Mouse (Mus musculus) adrenal gland, adult 18-20 months (tissue): ENCODE data around the gene Olfr1371. TPM values are rescaled to one million over a fixed set of nuclear protein-coding genes. Genes with fewer than 3 reads are reported as not detected.
"Not testable (repeated sequence)": the region's sequence is repeated elsewhere in the genome, so short reads cannot be mapped to it uniquely, and the experiment has no call there.

Experiments
- DNase-seq, 2 experiments: peaks; one replicate each; pipeline ENCODE4 v3.0.0; 2021 to 2022; ENCODE audit warnings: low spot score in 2 of 2
- total RNA-seq, 2 experiments: library from RNA; stranded (reverse); gene quantifications; 1 replicate in 1 of 2; 2 replicates in 1 of 2; pipeline ENCODE4 v1.2.3; 2021

Gene Olfr1371
- total RNA-seq, 2 experiments from 2014 or later = not detected

- DNase-seq = no peak
These were observed 13.3 kb upstream of the Olfr1371 start for GRCm38 (mm10) chr11:52227053-52227452.

GRCm38 (mm10) chr11:52225986-52226599 is 12.3 kb upstream of the Olfr1371 start:
- DNase-seq = no peak

GRCm38 (mm10) chr11:52223968-52224682 is 10.3 kb upstream of the Olfr1371 start:
- DNase-seq = no peak

- DNase-seq = no peak
These were observed 9.1 kb upstream of the Olfr1371 start for GRCm38 (mm10) chr11:52222891-52223290.

- not testable (repeated sequence) for DNase-seq
These were observed 8.1 kb upstream of the Olfr1371 start for GRCm38 (mm10) chr11:52221921-52222320.

GRCm38 (mm10) chr11:52220282-52220681 is 6.5 kb upstream of the Olfr1371 start:
- DNase-seq = peak; percentile 64 to 67

GRCm38 (mm10) chr11:52196496-52197023 is 17.2 kb downstream of the Olfr1371 start:
- DNase-seq = not testable (repeated sequence)

GRCm38 (mm10) chr11:52180651-52181050 is 33.1 kb downstream of the Olfr1371 start:
- not testable (repeated sequence) for DNase-seq

GRCm38 (mm10) chr11:52179897-52180296 is 33.9 kb downstream of the Olfr1371 start:
- DNase-seq = not testable (repeated sequence)

- no peak for DNase-seq
These were observed 45.3 kb downstream of the Olfr1371 start for GRCm38 (mm10) chr11:52168461-52168860.

GRCm38 (mm10) chr11:52167901-52168302 is 45.9 kb downstream of the Olfr1371 start:
- peak; percentile 22 to 50 for DNase-seq

GRCm38 (mm10) chr11:52167126-52167525 is 46.7 kb downstream of the Olfr1371 start:
- DNase-seq = peak; percentile 31 to 40

- DNase-seq = peak; percentile 33 to 58
These were observed 49.9 kb downstream of the Olfr1371 start for GRCm38 (mm10) chr11:52163926-52164325.

Other genes with a start within 250 kb of the Olfr1371 start
- gene Cdkn2aipnl, start 246.3 kb downstream of the Olfr1371 start, total RNA-seq = 10 to 100 TPM; 15.1 to 20.1 TPM
- gene Ube2b, start 213.2 kb downstream of the Olfr1371 start, total RNA-seq = 100 to 1,000 TPM; 154 to 164 TPM
- 1 to 10 TPM; 3.5 to 7.0 TPM for gene Cdkl3, start 209.8 kb downstream of the Olfr1371 start, total RNA-seq
- 10 to 100 TPM; 79.8 to 87.8 TPM for gene Ppp2ca, start 115.3 kb downstream of the Olfr1371 start, total RNA-seq
- not detected for gene Olfr1373, start 68.5 kb downstream of the Olfr1371 start, total RNA-seq
- 100 to 1,000 TPM; 471 to 498 TPM for gene Skp1a, start 18.0 kb upstream of the Olfr1371 start, total RNA-seq
- gene Tcf7, start 69.0 kb upstream of the Olfr1371 start, total RNA-seq = 10 to 100 TPM; 35.1 to 46.9 TPM
- 100 to 1,000 TPM; 374 to 415 TPM for gene Vdac1, start 146.9 kb upstream of the Olfr1371 start, total RNA-seq
- 100 to 1,000 TPM; 124 to 164 TPM for gene 9530068E07Rik, start 182.4 kb upstream of the Olfr1371 start, total RNA-seq